Mouse (Mus musculus): ENCODE data around the gene Kifc5b. TPM values are rescaled to one million over a fixed set of nuclear protein-coding genes. Genes with fewer than 3 reads are reported as not detected.

Kifc5b gene
- polyA plus RNA-seq, 1 experiment from 2014 or later, result 5.1 TPM

Other genes starting within 250 kb of the Kifc5b start
- 8.3 and 8.8 TPM in 2 replicates for gene Crebrf, start 201.4 kb upstream of the Kifc5b start, polyA plus RNA-seq (2015; fragmentation: Nextera tagmentation; extraction: Ambion mirVana)
- 48.7 and 50.1 TPM in 2 replicates for gene Bnip1, start 136.0 kb upstream of the Kifc5b start, polyA plus RNA-seq (2015; fragmentation: Nextera tagmentation; extraction: Ambion mirVana)
- gene Nkx2-5, start 72.1 kb upstream of the Kifc5b start, polyA plus RNA-seq (2015; fragmentation: Nextera tagmentation; extraction: Ambion mirVana), result 0.14 TPM in 1 of 2 replicates, not detected in the other
- 6.6 and 6.9 TPM in 2 replicates for gene Phf1, start 16.0 kb downstream of the Kifc5b start, polyA plus RNA-seq (2015; fragmentation: Nextera tagmentation; extraction: Ambion mirVana)
- 246 and 261 TPM in 2 replicates for gene Cuta, start 22.5 kb downstream of the Kifc5b start, polyA plus RNA-seq (2015; fragmentation: Nextera tagmentation; extraction: Ambion mirVana)
- gene Syngap1, start 24.2 kb downstream of the Kifc5b start, polyA plus RNA-seq (2015; fragmentation: Nextera tagmentation; extraction: Ambion mirVana), result 1.2 and 1.6 TPM in 2 replicates
- gene Zbtb9, start 56.1 kb downstream of the Kifc5b start, polyA plus RNA-seq (2015; fragmentation: Nextera tagmentation; extraction: Ambion mirVana), result 14.0 and 14.2 TPM in 2 replicates
- 7.3 and 8.1 TPM in 2 replicates for gene Bak1, start 111.9 kb downstream of the Kifc5b start, polyA plus RNA-seq (2015; fragmentation: Nextera tagmentation; extraction: Ambion mirVana)
- 13.0 and 14.5 TPM in 2 replicates for gene Itpr3, start 140.2 kb downstream of the Kifc5b start, polyA plus RNA-seq (2015; fragmentation: Nextera tagmentation; extraction: Ambion mirVana)
- gene Uqcc2, start 216.8 kb downstream of the Kifc5b start, polyA plus RNA-seq (2015; fragmentation: Nextera tagmentation; extraction: Ambion mirVana), result 266 and 272 TPM in 2 replicates

Data from intestine, embryonic 15.5 days (tissue).